Mouse (Mus musculus) gastrocnemius, postnatal 25 days (tissue): ENCODE measurements at regions not wholly inside any gene's neighbourhood (a gene's known extent, or its start where the extent isn't known, plus 50 kb on each side); places are given as distances from the start of the nearest gene placed in this dataset.

ENCODE experiments used
- DNase-seq: peaks from one replicate; pipeline ENCODE4 v3.0.0; 2022

- no peak for DNase-seq
These were observed 483.1 kb downstream of the Plcl1 start for GRCm38 (mm10) chr1:55888711-55889366.

GRCm38 (mm10) chr1:55890511-55891151, 484.9 kb downstream of the Plcl1 start:
- no peak for DNase-seq

GRCm38 (mm10) chr1:55891894-55892293, 486.2 kb downstream of the Plcl1 start:
- no peak for DNase-seq

DNA sequence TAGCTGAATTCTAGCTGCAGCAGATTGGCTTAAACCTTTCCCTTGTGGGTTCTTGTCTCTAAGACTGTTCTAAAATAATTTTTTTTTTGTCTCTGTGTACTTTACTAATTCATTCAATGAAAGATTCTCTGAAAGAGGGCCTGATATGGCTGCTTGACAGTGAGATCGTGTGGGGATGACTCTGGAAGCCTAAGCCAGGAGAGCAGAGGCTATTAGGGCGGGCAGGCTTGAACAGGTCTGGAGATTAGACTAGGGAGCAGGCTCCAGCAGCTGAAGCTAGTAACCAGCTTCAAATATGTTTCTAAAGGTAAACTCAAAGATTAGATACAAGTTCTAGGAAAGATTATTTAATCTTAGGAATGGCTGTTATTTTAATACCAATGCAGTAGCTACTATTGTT, 491.9 kb downstream of the Plcl1 start:
- no peak for DNase-seq

- DNase-seq, result no peak
These were observed 492.3 kb downstream of the Plcl1 start for GRCm38 (mm10) chr1:55898031-55898430.

GRCm38 (mm10) chr1:55900033-55900432, 494.3 kb downstream of the Plcl1 start:
- no peak for DNase-seq

- DNase-seq, result no peak
These were observed 497.5 kb downstream of the Plcl1 start for GRCm38 (mm10) chr1:55903177-55903576.

DNA sequence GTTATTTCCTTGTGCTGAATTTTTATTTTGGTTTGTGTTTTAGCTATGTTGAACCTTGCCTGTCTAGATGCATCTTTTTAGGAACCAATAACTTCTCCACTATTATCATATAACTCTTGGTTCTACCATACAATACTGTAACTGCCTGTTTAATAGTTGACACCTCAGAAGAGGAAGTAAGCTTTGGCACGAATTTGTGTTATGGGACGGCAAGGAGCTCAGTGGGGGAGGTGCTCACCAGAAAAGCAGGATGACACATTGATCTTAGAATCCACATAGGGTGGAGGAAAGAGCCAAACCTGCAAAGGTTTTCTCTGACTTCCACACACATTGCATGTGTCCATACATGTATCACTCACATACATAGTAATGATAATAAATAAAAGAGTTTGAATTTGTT, 498.9 kb downstream of the Plcl1 start:
- no peak for DNase-seq

- no peak for DNase-seq
These were observed 499.5 kb downstream of the Plcl1 start for GRCm38 (mm10) chr1:55905232-55905631.

DNA sequence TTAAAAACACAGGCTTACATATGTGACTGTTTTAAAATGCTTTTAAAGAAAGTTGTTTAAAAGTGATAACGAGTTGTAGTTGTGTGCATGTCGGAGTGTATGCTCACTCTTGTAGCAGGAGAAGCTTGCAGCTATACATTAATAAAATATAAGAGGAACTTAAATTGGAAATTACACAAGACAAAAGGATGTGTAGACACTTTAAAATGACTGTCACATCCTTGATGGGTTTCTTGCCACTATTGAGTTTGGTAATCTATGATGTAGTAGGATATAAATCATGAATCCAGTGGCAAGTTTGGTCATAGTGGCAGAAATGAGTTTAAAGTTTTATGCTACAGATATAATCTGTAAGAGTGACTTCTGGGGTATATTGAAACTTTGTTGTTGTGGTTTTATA, 504.3 kb downstream of the Plcl1 start:
- no peak for DNase-seq

DNA sequence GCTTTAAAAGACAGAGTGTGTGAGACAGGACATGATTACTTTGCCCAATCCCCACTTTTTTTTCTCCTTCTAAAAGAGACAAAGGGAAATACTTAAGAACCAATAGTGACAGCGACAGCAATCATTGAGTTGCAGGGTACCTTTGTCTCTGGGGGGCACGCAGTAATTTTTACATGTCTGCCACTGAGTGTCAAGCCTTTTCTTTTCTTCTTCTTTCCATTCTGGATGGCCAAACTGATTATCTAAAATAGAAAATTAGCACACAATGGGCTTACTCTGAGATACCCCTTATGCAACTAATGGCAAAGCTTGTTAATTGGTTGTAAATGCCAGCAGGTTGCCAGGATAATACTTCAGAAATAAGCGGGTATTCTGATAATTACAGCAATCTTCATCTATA, 508.6 kb downstream of the Plcl1 start:
- no peak for DNase-seq

DNA sequence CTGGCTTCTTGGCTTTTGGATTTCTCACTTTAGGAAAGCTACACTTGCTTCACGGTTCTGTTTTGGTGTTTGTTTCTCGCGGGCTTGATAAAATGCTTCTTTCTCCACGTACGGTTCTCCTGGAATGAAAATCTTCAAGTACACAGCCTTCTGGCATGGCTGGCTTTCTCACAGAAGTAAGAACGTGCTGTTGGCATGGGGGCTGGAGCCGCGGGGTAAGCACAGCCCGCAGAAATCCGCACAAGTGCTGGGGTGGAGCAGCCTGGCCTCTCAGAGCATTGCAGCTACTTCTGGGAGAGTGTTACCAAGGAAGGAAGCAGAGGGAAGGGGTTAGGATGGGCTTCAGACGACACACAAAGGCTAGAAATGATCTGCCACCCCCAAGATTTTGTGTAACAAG, 510.2 kb downstream of the Plcl1 start:
- DNase-seq, result no peak

DNA sequence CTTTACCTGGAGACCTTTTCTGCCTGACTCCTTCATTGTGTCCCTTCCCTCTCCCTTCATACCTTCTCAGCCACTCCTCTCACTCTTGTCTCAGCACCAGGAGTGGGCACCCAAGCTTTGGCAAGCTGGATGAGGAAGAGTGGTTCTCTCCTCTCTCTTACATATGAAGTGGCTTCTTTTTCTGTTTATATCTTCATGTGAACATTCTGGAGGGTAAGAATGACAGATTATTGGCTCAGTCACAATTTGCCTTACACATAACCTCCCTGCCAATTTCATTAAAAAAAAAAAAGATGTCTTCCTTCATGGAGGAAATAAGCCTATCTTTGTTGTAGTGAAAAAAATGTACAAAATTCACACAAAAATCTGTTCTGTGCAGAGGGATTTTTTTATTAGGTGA, 513.8 kb downstream of the Plcl1 start:
- no peak for DNase-seq

- no peak for DNase-seq
These were observed 541.2 kb downstream of the Plcl1 start for GRCm38 (mm10) chr1:55946786-55947549.

DNA sequence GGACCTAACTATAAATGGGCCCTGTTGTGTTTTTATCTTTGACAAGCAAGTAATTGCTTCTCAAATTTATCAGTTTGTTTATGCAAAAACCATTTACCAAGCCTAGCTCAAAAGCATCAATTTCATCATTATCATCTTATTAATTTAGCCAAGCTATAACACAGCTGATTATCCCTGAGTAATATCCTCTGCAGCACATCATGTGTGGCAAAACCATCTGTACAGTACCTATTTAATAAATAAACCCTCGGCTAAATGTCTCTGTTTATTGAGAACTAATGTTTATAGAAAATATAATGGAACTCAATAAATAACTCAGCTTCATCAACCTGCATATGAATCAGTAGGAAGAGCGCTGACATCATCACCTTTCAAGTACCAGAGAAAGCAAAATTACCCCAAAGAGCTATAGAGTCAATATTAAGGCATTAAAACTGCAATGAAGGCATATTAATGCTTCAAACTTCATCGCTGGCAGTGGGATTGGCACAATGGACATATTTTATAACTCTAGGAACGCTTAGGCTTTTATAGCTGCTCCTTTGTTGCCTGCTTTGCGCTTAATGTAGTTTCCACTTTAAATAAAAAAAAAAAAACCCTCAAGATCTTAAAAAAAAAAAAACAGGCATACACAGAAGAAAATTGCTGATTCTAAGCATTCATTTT, 542.0 kb downstream of the Plcl1 start:
- DNase-seq, result no peak

- DNase-seq, result no peak
These were observed 543.9 kb downstream of the Plcl1 start for GRCm38 (mm10) chr1:55949606-55950005.

DNA sequence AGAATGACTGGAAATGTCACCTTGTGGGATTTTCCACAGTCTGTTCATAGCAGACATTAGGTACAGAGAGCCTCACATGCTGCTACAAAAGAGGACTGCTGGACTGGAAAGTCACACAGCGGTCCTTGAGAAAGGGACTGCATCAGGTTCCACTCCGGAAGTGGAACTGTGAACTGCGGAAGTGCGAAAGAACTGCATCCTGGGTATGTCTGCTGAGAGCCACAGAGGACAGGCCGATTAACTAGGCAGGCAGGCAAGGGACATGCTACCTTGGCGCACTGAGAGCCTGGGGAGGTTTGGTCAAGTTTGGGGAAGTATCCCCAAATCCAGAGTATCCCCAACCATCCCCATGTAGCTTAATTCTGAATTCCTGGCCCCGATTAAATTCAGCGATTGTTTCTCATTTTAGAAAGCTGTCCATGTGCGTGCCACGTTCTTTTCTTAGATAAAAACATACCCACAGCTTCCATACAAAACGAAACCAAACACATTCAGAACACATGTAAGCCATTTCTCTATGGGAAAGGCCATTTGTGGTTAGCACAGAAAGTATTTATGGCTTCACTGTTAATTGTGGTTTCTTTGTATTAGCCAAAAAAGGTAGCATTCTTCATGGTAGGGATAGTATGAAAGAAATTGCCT, 552.2 kb downstream of the Plcl1 start:
- no peak for DNase-seq

GRCm38 (mm10) chr1:55960291-55960690, 554.6 kb downstream of the Plcl1 start:
- DNase-seq, result no peak

DNA sequence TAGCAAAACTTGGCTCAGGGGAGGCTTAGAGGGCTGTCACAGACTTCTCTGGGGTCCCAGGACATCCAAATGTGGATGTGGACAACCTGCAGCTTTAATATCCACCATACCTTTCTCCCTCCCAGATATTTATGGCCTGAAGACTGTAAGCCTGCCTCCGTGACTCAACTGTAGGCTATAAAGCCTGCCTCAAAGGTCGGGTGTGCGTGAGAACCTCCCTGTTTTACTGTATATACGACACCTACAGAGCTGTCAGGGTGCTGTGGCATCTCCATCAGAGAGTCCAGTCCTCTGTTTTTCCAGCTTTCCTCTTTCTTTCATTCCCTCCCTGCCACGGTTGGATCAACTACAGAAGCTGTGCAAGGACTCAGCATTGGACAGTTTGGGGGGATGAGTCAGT, 558.1 kb downstream of the Plcl1 start:
- DNase-seq, result no peak

GRCm38 (mm10) chr1:55966273-55966672, 560.6 kb downstream of the Plcl1 start:
- DNase-seq, result no peak

GRCm38 (mm10) chr1:55967869-55968268, 562.1 kb downstream of the Plcl1 start:
- no peak for DNase-seq

- no peak for DNase-seq
These were observed 572.1 kb downstream of the Plcl1 start for GRCm38 (mm10) chr1:55977796-55978195.
